Mouse (Mus musculus): ENCODE measurements around the gene Sh2d3c.
A peak's percentile ranks its signal among the peaks of the same experiment; 100 is the strongest.

DNA sequence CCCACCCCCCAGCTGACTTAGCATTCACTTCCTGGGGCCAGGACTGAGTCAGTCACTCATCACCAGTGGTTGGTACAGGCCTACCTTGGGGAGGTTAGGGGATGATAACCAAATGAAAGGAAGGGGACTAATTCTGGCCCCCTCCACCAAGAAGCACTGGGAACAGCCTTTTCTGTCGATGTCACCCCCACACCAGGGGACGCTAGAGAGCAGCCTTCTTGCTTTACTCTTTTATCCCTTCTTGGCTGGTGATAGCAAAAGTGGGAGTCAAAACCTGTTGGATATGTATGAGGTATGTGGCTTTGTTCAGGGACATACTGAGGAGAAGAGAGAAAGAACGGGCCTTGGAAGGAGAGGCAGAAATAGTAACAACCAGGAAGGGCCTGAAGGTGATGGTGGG is 42.5 kb downstream of the Sh2d3c start:
- TF ChIP-seq POLR2A (IDR thresholded peaks at IDR 0.05; ENCODE audit: borderline replicate concordance, extremely low read depth, insufficient read depth, insufficient read length, poor library complexity, severe bottlenecking) = no peak
- TF ChIP-seq CTCF (IDR thresholded peaks at IDR 0.05; ENCODE audit: borderline replicate concordance, extremely low read depth, insufficient read depth, insufficient read length) = peak; percentile 12; the same call in 1 of the 2 replicates
